Mouse (Mus musculus) megakaryocyte-erythroid progenitor cell, adult 5-6 weeks (primary cell): ENCODE measurements around the gene Cd38. TPM values are rescaled to one million over a fixed set of nuclear protein-coding genes. Genes with fewer than 3 reads are reported as not detected.
"Not testable (repeated sequence)": the region's sequence is repeated elsewhere in the genome, so short reads cannot be mapped to it uniquely, and the experiment has no call there.

Experiments
- ATAC-seq: replicated peaks from 2 replicates; pipeline ENCODE4 v1.8.0; 2016; ENCODE audit warnings: mild to moderate bottlenecking, inconsistent platforms; ENCODE audit not compliant: severe bottlenecking, poor library complexity, low FRiP score, low TSS enrichment
- total RNA-seq, 2 experiments: library from RNA; stranded (forward) in 1 of 2; stranded (reverse) in 1 of 2; fragments of 200-1000, 215-1000 nt in 1 of 2; fragments of >200 nt in 1 of 2; fragmentation: Nextera tagmentation in 1 of 2; gene quantifications; 2 replicates each; pipeline ENCODE4 v1.2.3; 2014 to 2017

Cd38 gene
- total RNA-seq, 2 experiments from 2014 or later, result 1.2 TPM; not detected in 1

DNA sequence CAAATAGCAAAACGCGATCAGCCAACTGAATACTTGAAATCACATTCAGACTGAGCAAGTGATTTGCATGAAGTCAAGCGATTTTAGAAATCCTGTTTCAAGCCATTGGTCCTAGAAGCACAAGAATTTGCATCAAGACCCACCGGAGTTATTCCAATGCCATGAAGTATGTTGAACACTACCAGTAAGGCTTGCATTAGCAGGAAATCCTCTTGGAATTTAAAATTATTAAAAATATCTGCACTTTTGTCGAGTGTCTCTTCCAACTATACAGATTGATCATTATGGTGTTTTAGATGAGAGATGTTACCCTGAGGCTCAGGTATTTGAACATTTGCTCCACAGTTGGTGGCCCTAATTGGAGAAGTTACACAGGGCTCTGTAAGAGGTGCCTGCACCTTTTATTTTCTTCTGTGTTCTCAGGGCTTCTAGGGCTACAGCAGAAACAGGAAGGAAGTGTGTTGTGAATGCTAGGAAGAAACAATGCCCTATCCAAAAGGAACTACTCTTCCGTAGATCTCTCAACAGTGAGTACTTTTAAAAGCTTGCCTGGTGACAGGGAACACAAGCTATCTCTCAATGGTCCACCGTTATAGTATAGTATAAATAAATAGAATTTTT, 14.4 kb upstream of the Cd38 start:
- ATAC-seq, result no peak

DNA sequence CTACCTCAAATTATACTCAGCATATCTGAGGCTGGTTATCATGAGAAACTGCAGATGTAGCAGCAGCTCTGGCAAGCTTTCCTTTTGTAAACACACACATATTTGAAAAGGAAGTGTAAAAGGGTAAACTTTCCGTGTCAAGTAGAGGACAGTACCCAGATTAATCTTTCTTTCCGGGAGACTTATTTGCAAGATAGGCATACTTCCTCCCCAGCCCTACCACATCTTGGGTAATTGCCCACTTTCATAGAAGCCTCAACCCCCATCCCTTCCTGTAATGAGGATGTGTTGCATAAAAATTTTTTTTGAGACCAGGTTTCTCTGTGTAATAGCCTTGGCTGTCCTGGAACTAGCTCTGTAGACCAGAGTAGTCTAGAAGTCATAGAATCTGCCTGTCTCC, 12.6 kb upstream of the Cd38 start:
- ATAC-seq, result no peak

DNA sequence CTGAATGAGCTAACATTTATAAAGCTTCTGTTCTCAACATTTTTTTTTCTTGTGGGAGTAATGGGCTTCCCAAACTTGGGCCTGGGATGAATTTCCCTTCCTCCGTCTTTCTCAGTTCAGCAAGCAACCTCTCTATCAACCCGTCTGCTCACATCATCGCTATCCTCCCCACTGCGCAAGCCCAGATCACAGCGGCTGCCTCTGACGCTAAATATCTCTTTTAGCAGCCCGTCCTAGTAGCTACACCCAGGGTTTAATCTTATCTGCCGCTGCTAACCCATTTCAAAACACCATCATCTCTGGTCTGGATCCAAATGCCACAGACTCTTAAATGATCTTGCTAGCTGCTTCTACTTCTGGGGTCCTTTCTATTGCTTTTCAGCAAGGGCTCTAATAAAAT, 8.7 kb upstream of the Cd38 start:
- ATAC-seq, result no peak

DNA sequence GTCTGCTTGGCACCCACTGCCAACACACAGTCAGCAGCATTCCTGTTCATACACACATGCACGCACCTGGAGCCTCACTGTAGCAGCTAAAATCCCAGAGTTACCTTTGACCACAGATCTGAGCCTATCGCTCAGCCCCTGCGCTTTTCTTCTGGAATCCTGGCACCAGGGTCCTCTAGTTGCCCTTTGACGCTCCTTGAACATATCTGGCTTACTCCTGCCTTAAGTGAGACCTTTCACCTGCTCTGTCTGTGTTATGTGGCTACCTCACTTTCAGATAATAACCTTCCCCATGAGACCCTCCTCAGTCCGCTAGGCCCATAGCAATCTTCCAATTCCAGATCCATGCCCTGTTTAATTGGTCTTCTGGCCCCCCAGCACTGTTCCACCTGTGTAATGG, 8.3 kb upstream of the Cd38 start:
- ATAC-seq, result no peak

DNA sequence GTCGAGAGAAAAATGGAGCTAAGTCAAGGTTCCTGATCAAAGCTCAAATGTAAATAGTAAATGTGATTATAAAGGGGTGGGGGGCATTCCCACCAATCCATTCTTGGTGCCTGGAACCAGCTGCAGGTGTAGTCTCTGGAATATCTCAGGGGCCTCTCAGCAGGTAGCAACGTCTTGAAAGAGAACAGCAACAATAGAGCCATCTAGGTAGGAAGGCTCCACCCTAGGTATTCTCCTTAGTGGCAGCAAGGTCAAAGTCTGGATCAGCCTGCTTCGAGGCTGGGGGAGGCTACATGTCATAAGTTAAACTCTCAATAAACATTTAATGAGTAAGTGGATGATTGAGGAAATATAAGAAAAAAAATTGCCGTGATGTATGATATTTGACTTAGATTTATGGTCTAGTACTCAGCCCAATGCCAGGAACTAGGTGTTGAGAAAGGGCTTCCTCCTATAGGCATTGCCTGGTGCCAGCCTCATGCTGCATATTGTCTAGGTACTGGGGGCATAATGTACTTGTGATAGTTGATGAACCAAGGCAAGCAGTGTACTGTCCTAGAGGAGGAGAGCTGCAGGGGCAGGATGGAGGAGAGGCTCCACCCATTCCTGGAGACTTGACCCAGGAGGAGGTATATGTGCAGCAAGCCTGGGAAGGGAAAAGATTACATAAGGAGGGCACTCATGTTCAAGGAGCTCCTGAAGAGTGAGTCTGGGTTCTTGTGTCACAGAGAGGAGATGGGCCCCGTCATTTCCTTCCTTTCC, 7.5 kb upstream of the Cd38 start:
- no peak for ATAC-seq

DNA sequence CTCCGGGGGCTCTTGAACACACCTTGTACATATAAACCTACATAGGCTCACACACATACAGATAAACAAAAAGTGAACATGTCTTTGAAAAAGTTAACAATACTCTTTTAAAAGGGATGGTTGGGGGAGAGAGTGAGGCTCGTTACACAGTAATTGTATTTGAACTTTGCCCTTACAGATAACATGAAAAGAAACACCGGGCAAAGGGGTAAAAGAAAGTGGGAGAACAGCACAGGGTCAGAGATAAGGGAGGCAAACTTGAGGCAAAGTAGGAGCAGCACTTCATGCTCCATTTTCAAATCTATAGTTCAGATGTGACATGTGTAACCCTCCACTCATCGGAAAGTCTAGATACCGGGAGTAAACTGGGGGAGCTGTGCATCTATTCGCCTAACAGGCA, 4.7 kb upstream of the Cd38 start:
- ATAC-seq, result no peak

DNA sequence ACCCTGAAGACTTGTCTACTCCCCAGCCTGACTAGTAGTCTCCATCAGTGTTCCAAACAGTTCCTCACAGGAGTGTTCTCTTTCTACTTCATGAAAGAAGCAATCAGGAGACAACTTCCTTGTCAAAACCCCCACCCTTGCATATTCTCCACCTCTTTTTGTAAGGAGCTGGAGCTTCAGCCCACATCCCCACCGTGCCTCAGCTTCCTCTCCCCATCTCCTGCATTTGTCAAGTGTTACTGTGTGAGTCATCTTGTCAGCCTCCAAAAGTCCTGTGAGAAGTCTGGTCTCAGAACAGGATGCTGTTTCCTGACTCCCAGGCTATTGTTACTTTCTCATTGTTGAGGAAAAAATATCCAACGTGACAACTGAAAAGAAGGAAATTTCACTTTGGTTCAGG, 3.0 kb upstream of the Cd38 start:
- ATAC-seq, result no peak

DNA sequence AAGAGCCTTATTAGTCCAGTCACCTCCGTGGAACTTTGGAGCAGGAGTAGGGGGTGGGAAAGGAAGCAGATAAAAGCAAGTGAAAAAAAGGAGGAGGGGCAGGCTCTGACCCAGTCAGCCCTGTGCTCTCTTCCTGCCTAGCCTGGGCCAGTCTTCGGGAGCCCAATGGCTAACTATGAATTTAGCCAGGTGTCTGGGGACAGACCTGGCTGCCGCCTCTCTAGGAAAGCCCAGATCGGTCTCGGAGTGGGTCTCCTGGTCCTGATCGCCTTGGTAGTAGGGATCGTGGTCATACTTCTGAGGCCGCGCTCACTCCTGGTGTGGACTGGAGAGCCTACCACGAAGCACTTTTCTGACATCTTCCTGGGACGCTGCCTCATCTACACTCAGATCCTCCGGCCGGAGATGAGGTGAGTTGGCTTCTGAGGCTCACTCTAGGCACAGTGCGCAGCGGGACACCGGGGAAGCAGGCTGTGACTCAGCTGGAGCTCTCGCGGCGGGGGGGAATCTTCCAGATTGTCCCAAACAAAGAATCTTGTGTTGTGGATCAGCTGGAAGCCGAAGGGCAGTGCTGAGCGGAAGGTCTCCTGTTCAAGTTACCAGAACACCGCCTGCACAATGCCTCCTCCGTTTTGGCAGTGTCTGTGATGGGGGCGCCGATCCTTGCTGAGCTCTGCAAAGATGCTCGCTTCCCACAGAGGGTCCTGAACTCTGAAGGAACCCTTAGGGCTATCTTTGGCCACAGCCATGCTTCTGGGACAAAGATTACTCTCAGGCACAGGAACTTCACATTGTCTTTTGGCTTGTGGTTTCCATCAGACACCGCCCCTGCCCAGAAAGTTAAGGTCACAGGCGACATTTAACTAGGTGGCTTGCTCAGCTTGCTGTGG, 603 bp downstream of the Cd38 start:
- ATAC-seq, result peak; percentile 69

DNA sequence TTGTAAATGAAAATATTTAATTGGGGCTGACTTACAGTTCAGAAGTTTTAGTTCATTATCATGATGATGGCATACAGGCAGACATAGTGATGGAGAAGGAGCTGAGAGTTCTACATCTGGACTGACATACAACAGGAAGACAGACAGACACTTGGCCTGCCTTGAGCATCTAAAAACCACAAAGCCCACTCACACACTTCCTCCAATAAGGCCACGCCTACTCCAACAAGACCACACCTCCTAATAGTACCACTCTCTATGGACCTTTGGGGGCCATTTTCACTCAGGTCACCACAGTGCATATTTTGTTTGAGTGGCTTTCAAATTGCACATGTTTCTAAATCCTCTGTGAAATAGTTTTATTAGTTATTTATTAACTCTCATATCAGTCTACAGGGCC, 3.5 kb downstream of the Cd38 start:
- ATAC-seq, result no peak

DNA sequence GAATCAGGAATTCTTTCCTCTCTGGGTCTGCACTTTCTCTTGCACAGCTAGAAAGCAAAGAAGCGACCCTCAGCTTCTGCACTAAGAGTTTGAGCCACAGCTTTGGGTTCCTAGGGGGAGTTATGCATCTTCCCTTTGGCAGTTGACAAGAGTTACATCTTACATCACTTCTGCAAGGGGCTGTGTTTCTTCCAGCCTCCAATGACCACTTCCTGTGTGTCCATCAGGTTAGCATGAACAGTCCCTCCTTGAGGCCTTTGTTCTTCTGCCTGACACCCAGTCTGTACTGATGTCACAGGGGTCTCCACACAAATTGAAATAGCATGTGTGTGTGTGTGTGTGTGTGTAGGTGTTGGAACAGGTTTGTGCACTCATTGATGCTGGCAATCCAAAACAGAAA, 4.3 kb downstream of the Cd38 start:
- ATAC-seq, result no peak

DNA sequence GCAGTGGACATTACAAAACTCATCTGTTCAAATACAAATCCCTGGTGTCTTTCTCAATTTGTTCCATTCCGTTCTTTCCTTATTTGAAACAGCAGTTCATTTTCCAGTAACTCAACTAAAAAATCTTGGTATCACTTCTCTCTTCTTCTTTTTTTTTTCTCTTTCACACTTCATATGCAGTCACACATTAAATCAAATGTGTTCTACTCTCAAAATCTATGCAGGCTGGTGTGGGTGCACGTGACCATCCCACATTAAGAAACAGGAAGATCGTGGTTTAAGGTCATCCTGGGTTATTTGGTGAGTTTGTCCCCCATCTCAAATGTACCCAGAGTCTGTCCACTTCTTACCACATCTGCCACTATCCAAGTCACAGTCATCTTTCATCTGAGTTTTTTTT, 13.7 kb downstream of the Cd38 start:
- ATAC-seq, result no peak

DNA sequence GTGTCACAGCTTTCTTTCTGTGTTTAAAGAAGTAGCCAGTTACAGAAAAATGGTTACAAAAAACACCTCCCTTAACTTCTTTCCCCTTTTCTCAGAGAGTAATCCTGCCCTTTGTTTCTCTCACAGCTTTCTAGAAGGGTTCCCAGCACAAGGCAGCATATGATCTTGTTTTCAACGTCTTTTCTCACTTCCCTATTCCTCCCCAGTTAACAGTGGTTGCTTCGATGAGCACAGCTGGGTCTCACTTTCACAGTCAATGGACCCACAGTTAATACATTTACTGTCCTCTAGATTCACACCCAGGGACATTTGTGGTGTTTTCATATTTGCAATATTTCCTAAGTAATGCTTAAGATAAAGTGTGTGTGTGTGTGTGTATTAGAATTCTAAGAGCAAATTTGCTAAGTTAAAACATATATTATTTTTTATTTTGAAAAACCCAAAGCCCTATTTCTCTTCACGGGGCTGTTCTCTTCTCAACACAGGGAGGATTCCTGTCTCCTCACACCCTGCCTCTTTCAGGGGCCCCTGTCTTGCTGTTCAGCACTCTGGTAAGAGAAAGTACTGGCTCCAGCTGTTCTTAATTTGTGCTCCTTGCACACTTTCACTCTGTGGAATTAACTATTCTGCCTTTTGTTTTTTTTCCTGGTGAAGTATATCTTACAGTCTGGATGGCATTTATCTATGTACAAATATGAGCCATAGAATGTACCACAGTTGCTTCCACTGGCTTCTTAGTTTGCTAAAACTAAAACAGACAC, 16.9 kb downstream of the Cd38 start:
- ATAC-seq, result no peak

DNA sequence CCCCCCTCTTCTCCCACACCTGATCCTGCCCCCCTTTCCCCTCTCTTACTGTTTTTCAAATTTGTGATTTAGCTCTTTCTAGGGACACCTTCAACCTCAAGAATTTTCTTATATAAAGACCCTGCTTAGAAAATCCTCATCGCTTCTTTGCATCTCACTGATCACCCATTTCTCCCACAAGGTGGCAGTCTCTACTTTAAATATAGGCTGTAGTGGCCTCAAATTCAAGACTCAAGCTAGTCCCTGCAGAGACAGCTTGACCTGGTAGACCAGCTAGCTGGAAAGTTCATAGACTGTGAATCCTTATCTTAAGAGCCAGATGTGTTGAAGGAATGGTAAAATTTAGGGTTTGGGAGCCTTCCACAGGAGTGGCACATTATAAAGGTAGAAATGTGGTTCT, 24.0 kb downstream of the Cd38 start:
- ATAC-seq, result no peak; the same call in 1 of the 2 replicates

DNA sequence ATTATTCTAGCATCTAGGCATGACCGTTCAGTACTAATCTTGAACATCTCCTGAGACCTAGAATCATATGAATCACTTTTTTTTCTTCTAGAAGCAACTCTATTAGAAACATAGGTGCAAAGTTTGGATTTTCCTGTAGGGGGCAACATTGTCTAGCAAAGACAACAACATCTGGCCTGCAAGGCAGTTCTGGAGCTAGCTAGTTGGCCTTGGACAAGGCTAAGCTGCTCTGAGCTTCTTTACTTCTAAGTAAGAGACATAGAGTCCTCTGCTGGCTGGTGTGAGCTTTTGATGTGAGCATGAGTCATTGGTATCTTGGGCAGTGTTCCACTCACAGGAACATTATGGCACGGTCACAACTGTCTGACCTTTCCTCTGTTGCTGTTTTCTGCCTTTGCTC, 25.8 kb downstream of the Cd38 start:
- ATAC-seq, result 0 out of 2 replicates have a peak, but pooled peaks have one; percentile 41

DNA sequence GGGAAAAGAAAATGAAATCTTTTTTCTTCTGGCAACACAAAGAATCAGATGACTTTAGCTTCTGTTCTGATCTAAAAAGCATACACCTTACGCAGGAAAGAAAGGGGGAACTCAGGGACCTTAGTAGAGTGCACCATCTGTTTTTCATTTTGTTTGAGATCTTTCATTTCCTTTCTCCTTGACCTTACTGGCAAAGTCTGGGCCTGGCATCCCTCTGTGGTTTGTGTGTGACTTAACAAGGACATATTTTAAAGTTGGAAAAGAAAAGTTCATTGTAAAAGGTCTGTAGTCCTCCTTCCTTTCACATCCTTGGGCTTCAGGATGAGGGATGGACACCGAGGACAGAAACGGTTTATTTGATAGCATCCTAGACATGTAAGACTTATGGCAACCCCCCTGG, 27.6 kb downstream of the Cd38 start:
- no peak for ATAC-seq

DNA sequence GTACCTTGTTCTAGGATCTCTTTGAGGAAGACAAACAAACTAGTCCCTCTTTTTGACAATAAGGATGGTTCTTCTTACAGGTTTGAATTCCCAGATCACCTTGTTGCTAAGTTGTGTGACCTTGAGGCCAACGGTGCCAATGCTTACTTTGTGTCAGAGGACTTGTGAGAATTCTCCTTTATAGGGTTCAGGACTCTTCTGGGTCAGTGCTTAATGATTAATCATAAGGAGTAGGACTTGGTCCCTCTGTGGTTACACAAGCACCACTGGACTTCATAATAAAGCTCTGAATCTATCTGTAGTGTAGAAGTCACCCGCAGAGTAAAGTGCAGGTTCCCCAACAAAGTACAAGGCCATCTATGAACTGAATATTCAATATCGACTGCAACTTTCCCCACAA, 36.3 kb downstream of the Cd38 start:
- ATAC-seq, result no peak

DNA sequence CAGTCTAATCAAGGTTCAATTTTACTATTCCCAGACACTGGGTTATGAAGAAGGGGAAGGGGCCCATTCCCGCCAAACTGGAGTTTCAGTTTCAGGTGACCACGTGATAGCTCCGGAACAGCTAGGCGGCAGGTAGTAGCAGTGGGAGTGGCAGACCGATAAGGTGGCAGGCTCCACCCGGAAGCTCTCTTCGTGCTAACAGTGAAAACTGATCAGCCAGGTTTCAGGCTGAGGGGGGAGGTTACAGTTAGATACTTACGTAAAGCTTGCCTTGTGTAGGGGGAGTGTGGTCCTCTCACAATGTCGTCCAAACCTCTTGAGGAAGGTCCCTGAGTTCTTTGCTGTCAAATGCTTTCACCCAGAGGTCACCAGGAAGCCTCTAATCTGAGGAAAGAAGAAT, 40.9 kb downstream of the Cd38 start:
- no peak for ATAC-seq

DNA sequence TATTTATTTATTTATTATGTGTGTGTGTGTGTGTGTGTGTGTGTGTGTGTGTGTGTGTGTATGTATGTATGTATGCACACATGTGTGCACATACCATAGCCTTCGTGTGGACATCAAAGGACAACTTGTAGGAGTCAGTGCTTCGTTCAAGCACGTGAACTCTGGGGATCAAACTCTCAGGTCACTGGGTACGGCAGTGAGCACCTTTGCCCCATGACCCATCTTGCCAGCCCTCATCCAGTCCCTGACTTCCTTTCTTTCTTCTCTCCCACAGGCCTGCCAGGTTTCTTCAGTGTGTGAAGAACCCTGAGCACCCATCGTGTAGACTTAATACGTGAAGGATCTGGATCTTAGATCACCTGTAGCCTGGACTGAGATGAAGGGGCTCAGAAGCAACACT, 41.7 kb downstream of the Cd38 start:
- no peak for ATAC-seq

DNA sequence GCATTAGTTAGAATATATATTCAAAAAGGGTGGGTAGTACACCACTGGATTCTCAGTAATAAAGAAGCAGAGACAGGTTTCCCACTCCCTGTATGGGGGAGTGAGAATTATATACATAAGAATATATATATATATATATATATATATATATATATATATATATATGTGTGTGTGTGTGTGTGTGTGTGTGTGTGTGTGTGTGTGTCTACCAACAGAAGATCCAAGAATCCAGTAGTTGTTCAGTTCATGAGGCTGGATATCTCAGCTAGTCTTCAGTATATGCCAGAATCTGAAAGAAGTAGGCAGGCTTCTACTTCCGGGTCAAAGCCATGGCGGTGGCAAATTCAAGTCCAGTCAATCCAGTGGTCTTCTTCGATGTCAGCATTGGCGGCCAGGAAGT, 44.5 kb downstream of the Cd38 start, which contains the start of gene Gm7879:
Gene Gm7879 (plus strand): TSS at position 301 of the 400 bp plus-strand sequence.
- ATAC-seq, result not testable (repeated sequence)
